Mouse (Mus musculus) lung, postnatal 36 days (tissue): ENCODE data around the gene Sqor.

Experiments used
- DNase-seq: peaks from one replicate; pipeline ENCODE4 v3.0.0; 2022; ENCODE audit warnings: mixed read lengths

Gene Sqor

DNA sequence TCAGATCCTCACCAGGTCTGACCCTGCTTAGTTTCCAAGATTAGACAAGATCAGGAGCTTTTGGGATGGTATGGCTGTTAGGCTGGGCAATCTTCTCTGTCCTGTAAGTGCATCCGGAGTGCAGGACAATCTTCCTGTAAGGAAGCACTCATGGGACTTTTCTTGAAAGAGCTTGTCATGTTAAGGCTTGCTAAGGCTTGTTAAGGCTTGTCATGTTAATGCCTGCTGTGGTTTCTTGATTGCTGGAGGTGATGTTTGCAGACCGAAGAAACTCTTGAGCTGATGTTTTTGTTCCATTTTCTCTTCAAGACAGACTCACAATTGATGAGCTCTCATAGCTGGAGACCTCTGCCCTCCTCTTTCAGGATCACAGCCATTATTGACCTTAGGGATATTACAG lies 21.1 kb downstream of the Sqor start:
- no peak for DNase-seq

DNA sequence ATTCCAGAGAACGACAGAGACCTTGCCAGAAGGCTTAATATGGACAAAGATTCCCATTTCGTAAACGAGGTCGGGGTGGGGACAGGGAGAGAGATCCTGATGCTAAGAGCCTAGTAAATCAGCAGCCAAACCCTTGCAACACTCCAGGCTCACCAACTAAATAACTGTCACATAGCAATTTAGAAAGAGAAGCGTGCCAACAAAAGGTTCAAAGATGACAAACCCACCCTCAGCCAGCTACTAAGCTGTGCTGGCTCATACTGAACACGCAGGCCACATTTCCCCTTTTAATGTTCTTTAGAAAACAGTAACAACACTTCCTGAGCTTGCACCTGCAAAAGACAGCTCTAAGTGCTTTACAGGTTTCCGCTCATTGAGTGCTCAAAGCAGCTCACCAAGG lies 24.3 kb downstream of the Sqor start:
- DNase-seq: peak; percentile 65

DNA sequence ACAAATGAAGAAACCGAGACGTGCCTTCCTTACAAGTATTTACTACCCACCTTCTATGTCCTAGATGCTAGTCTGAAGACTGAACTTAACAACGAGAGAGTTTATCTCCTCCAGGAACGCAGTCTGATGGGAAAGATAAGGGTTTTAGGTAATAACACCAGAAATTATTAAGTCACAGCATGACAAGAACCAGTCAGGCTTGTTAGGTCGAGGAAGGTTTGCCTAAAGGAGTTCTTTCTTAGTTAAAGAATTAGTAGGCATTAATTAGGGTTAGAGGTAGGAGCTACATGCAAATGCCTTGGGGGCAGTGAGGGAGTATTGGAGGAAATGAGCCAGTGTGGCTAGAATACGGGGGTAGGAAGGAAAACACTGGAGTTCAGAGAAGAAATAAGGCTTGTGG lies 24.7 kb downstream of the Sqor start:
- DNase-seq: no peak

DNA sequence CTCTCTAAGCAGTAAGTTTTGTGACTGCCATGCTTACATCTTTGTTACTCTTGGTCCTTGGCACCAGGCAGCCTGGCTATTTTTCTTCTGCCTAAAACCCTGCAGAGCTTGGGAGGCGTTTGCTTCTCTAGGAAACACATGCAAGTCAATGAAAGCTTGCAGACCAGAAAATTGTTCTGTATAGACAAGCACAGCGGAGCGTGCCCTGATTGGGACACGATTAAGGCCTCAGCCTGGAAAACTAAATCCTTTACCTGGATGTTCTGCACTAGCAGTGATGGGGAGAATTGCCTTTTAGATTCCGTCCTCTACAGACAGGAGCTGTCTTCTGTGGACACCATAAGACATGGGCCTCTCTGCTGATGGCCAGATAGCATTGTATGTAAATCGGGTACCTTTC lies 39.4 kb downstream of the Sqor start:
- DNase-seq: no peak

DNA sequence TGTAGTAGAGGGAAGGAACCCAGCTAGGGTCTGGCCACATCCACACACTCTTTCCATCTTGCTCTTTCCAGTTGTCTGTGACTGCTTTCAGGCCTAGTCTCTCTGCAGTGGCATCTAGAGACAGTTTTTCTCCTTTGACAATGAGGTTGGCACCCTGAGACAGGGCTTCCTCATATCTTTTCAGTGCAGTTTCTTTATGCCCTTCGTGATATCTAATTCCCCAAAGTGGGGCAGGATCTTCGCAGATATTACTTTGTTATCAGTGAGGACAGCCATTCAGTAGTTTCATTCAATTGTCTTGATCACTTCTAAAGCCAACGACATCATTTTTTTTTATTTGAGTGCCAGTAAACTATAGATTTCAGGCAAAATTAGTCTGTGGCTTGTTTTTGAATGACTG lies 41.0 kb downstream of the Sqor start:
- DNase-seq: no peak

DNA sequence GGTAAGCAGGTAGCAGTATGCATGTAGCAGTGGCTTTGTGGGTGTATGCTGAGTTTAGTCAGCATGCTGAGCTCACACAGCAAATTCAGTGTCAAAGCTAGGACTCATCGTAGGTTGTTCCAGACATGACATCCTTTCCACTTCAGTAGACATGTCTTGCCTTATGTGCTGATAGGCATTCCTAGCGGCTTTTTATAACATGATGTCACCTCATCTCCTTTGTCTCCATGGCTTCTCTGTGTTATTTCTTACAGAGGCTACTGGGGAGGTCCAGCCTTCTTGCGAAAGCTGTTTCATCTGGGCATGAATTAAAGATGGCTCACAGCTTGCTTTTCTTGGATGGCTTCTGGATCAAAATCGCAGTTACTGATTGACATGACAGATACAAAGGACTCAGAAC lies 44.0 kb downstream of the Sqor start:
- peak; percentile 10 for DNase-seq

DNA sequence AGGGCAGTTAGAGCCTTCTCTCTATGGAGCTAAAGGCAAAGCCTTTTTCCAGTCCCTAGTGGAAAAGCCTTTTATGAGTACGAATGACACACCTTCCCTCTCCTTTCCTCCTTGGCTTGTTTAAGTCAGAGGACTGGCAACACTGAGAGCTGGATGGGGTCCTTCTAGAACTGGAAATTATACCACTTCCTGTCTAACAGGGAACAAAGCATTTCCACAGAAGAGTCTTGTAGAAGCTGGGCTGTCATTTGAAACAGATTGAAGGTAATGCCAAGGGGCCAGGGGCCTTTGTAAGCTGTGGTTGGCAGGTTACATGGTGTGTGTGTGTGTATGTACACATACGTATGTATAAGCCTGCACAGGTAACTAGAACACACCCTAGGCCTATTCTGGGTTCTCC lies 51.9 kb downstream of the Sqor start:
- peak; percentile 16 for DNase-seq

DNA sequence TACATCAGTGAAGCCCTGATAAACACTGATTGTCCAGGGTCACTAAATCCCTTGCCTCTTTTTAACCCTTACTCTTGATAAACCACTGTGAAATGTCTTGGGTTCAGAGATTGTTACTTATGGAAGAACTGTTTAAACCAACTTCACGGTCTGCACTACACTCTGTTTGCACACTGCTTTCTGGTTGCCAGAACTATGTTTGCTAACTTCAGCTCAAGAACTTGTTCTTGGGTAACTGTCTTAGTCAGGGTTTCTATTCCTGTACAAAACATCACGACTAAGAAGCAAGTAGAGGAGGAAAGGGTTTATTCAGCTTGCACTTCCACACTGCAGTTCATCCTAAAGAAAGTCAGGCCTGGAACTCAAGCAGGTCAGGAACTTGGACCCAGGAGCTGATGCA lies 56.2 kb downstream of the Sqor start:
- peak; percentile 63 for DNase-seq

DNA sequence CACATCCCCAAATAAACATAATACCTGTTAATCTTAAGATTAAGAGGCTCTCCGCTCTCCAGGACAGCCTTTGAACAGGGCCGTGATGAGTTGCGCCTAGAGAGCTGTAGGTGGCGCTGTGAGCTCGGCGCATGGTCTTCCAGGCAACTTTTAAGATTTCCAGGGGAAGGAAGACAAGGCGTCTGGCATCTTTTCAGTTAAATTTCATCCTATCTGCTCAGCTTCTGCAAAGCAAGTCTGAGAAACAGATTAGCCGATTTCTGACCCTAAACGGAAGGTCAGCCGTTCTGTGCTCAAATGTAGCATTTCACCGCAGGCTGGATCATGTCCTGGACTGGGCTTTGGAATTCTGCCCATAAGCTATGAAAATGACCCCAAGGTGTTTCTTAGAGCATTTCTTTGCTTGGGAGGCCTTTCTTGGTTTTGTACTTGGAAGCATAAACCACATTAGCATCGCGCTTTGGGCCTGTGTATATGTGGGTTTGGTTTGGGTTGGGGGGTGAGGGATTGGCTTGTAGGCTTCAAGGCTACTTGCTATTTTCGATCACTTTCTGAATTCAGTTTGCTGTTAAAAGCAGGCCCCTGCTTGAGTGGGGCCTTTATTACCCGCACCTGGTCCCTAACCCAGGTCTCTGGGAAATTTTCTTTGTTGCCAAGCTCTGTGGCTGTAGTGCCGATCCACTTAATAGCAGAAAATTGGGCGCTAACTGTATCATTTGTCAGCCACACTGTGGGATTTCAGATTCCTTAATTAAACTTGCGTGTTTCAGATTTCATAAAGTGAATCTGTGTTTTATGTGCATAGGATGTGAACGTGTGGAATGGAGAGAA lies 60.6 kb downstream of the Sqor start:
- peak; percentile 60 for DNase-seq

DNA sequence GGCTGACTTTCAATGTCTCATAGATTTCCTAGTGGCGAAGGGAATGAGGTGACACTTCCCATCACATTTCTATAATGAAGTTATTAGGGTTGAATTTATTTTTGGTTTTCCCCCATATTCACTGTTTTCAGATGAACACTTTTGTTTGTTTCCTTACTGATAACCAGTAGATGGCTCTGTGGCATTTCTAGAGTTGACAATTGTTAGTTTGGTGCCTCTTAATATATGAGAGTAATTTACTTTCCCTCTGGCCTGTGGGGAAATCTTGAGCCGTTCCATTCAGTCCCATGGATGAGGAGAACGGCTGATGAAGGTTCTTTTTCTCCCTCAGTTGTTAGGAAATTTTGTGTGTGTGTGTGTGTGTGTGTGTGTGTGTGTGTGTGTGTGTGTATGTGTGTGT lies 61.3 kb downstream of the Sqor start:
- no peak for DNase-seq

DNA sequence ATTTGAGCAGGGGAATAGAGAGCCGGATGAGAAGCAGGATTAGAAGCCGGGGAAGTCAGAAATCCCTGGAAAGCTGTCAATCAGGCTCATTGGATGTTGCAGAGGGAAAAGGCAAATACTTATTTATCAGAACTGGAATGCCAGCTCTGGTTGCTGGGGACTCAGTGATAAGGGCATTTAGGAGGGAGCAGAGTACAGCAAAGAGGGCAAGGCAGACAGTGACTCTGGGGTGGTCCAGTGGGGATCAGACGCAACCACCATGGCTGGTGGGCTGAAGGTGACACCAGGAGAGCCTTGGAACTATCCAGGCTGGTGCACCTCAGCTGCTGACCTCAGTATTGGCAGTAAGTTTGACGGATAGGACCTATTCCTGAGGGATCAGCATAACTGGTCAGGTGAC lies 89.6 kb downstream of the Sqor start:
- DNase-seq: no peak

DNA sequence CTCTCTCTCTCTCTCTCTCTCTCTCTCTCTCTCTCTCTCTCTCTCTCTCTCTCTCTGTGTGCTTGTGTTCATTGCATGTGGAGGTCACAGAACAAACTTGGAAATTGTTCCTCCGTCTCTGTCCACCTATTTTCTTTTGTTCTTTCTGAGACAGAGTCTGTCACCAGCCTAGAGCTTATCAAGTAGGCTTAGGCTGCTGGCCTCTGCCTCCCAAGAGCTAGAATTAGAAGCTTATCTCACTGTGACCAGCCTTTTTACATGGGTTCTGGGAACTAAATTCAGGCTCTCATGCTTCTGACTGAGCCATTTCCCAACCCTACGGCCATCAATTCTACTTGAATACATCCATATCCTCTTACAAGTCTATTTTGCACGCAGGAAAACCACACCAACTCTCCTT lies 90.3 kb downstream of the Sqor start:
- no peak for DNase-seq
